Mouse (Mus musculus): Measurements from ENCODE around the gene Mier1. TPM values are rescaled to one million over a fixed set of nuclear protein-coding genes. Genes with fewer than 3 reads are reported as not detected.

The Mier1 gene
- total and polyA plus RNA-seq, 3 experiments = 18.7 to 41.1 (median 22.3) TPM

DNA sequence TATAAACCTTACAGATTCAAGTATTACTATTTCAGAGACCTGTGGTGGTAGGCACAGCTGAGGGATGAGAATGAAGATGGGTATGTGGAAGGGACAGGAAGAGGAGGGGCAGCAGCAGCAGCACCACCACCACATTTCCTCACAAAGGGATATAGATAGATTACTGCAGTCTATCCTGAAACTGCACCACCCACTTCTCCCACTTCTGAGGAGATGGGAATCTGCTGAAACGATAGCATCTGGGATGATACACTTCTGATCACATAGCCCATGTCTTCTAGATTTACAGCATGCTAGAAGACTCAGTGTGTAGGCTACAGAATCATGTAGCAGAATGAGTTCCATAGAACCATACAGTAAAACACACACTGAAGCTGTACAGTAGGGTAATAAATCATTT lies 63.5 kb downstream of the Mier1 start:
- H3K27ac ChIP-seq (ENCODE audit: control insufficient read depth, low read depth, low read length) = no peak overlapping the region
- no peak overlapping the region for H3K9ac ChIP-seq (ENCODE audit: control insufficient read depth, low read depth, low read length, poor library complexity, severe bottlenecking)
- no peak for TF ChIP-seq HCFC1 (IDR thresholded peaks at IDR 0.05; ENCODE audit: low read depth, low read length)
- TF ChIP-seq MEF2A (IDR thresholded peaks at IDR 0.05; ENCODE audit: extremely low read depth, insufficient replicate concordance, low read depth, low read length, poor library complexity, severe bottlenecking) = no peak
- no peak for TF ChIP-seq TAL1 (IDR thresholded peaks at IDR 0.05; ENCODE audit: low read length)
- TF ChIP-seq ETS1 (IDR thresholded peaks at IDR 0.05; ENCODE audit: low read depth, low read length) = no peak
- TF ChIP-seq NELFE (IDR thresholded peaks at IDR 0.05; ENCODE audit: low read depth, low read length) = no peak
- no peak for TF ChIP-seq POLR2AphosphoS5 (IDR thresholded peaks at IDR 0.05; ENCODE audit: borderline replicate concordance, low read depth, low read length)
- TF ChIP-seq POLR2AphosphoS2 (IDR thresholded peaks at IDR 0.05; ENCODE audit: low read length) = no peak
- no peak for TF ChIP-seq CTCF (IDR thresholded peaks at IDR 0.05 in 2 of 3, conservative IDR thresholded peaks at IDR 0.05 in 1 of 3; ENCODE audit: control insufficient read depth in 1 of 3, insufficient read depth in 1 of 3, low read depth in 2 of 3, low read length in 3 of 3, poor library complexity in 1 of 3, severe bottlenecking in 1 of 3)
- TF ChIP-seq RCOR1 (IDR thresholded peaks at IDR 0.05; ENCODE audit: low read depth, low read length) = no peak
- TF ChIP-seq MAX (IDR thresholded peaks at IDR 0.05; ENCODE audit: low read length) = no peak
- TF ChIP-seq MYB (IDR thresholded peaks at IDR 0.05; ENCODE audit: low read depth, low read length) = no peak
- no peak for TF ChIP-seq NRF1 (IDR thresholded peaks at IDR 0.05; ENCODE audit: insufficient read depth, low read depth, low read length, poor library complexity, severe bottlenecking)
- TF ChIP-seq TCF12 (IDR thresholded peaks at IDR 0.05; ENCODE audit: low read depth, low read length) = no peak
- TF ChIP-seq BHLHE40 (IDR thresholded peaks at IDR 0.05; ENCODE audit: borderline replicate concordance, low read depth, low read length) = no peak
- no peak for TF ChIP-seq TBP (IDR thresholded peaks at IDR 0.05; ENCODE audit: low read depth, low read length)
- no peak for TF ChIP-seq UBTF (IDR thresholded peaks at IDR 0.05; ENCODE audit: borderline replicate concordance, insufficient read depth, low read depth, low read length)
- TF ChIP-seq RAD21 (IDR thresholded peaks at IDR 0.05; ENCODE audit: low read depth, low read length) = no peak
- TF ChIP-seq ZKSCAN1 (IDR thresholded peaks at IDR 0.05; ENCODE audit: low read depth, low read length) = no peak
- H3K4me3 ChIP-seq (ENCODE audit: control insufficient read depth in 1 of 2, insufficient read depth in 1 of 2, low read depth in 2 of 2, low read length in 2 of 2) = no peak overlapping the region
- H3K27me3 ChIP-seq (ENCODE audit: control insufficient read depth in 1 of 2, insufficient read depth in 2 of 2, low read length in 2 of 2) = no peaks in the 10 kb centered on the region
- no peaks in the 10 kb centered on the region for H3K4me1 ChIP-seq (ENCODE audit: control insufficient read depth in 1 of 2, insufficient read depth in 2 of 2, low read length in 2 of 2)
- no peak for DNase-seq (ENCODE audit: low read depth, low spot score)
- no peaks in the 10 kb centered on the region; a peak in 1 of 4 replicates for H3K36me3 ChIP-seq (ENCODE audit: control insufficient read depth in 1 of 2, insufficient read depth in 2 of 2, low read length in 2 of 2)
- no peaks in the 10 kb centered on the region for H3K79me2 ChIP-seq (ENCODE audit: control insufficient read depth, insufficient read depth, low read length, poor library complexity)
- H3K9me3 ChIP-seq (replicated peaks; ENCODE audit: insufficient read depth, low read length) = no peaks in the 10 kb centered on the region

DNA sequence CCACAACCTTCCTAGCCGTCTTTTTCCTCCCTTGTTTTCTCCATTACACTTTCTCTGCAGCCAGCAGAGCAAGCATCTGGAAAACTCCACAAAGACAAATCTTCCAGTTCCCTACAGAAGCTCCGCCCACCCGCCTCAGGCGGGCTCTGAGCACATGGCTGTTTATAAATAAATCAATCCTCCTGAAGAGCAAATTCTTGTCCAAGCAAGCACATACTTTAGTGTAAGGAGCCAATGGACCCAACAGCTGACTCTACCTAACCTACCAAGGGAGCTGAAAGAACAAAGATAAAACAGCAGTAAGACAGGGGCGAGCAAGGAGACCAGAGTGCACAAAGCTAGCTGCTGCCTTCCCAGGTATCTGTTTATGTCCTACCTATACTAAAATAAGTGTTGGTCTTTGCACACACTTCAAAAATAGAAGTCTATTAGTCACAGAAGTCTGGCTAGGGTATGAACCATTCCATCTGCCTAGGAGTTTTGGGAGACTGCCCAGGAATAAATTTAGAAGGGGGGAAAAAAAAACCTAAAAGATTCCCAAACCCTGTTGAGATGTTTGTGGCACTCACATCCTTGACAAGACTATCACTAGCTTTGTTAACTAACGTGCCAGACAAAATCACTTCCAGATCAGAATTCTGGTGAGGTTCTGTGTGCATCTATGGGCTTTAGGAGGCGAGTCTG lies 64.6 kb downstream of the Mier1 start:
- Histone ChIP-seq H3K27me3 (ENCODE audit: control insufficient read depth in 1 of 2, insufficient read depth in 2 of 2, low read length in 2 of 2) (no peaks in the 10 kb centered on the region), H3K4me3 (ENCODE audit: control insufficient read depth in 1 of 2, insufficient read depth in 1 of 2, low read depth in 2 of 2, low read length in 2 of 2) (no peak overlapping the region), H3K27ac (ENCODE audit: control insufficient read depth, low read depth, low read length) (no peak overlapping the region), H3K9me3 (replicated peaks; ENCODE audit: insufficient read depth, low read length) (no peaks in the 10 kb centered on the region), H3K4me1 (ENCODE audit: control insufficient read depth in 1 of 2, insufficient read depth in 2 of 2, low read length in 2 of 2) (no peaks in the 10 kb centered on the region), H3K79me2 (ENCODE audit: control insufficient read depth, insufficient read depth, low read length, poor library complexity) (no peaks in the 10 kb centered on the region), H3K36me3 (ENCODE audit: control insufficient read depth in 1 of 2, insufficient read depth in 2 of 2, low read length in 2 of 2) (peaks cover 0 to 2% of the 10 kb centered on the region in 2 experiments; a peak in 1 of 4 replicates), H3K9ac (ENCODE audit: control insufficient read depth, low read depth, low read length, poor library complexity, severe bottlenecking) (no peak overlapping the region)
- no peak for DNase-seq (ENCODE audit: low read depth, low spot score)
- TF ChIP-seq POLR2A (IDR thresholded peaks at IDR 0.05; ENCODE audit: control insufficient read depth in 1 of 2, insufficient read depth in 1 of 2, low read depth in 1 of 2, low read length in 2 of 2, poor library complexity in 1 of 2) (no peak), ZNF384 (IDR thresholded peaks at IDR 0.05; ENCODE audit: low read depth, low read length) (no peak), SIN3A (IDR thresholded peaks at IDR 0.05; ENCODE audit: low read length) (no peak), MAFK (IDR thresholded peaks at IDR 0.05; ENCODE audit: borderline replicate concordance, low read depth, low read length) (no peak)

Data from MEL (cell line).